Mouse (Mus musculus) heart, postnatal 25 days (tissue): ENCODE data around the gene Plagl2. TPM values are rescaled to one million over a fixed set of nuclear protein-coding genes. Genes with fewer than 3 reads are reported as not detected.

Source experiments
- DNase-seq: peaks from one replicate; pipeline ENCODE4 v3.0.0; 2022; ENCODE audit warnings: low spot score
- intact Hi-C: fragments of 180-260 bp; cut with DNase I; formaldehyde crosslinking; loops from one replicate; pipeline ENCODE4 v1.15.1; 2025
- total RNA-seq, 2 experiments: library from RNA; stranded (reverse); gene quantifications; 2 replicates each; pipeline ENCODE4 v1.2.3; 2021

Plagl2 gene
- total RNA-seq, 2 experiments from 2014 or later: 4.6 to 4.8 TPM

- intact Hi-C loops: no loop called here
- no peak for DNase-seq
Observed at GRCm38 (mm10) chr2:153202766-153203165, 38.5 kb downstream of the Plagl2 start.

GRCm38 (mm10) chr2:153199114-153199513, 42.1 kb downstream of the Plagl2 start:
- intact Hi-C loops: no loop called here
- DNase-seq: no peak

- DNase-seq: no peak
- intact Hi-C loops: no loop called here
Observed at GRCm38 (mm10) chr2:153198485-153198884, 42.7 kb downstream of the Plagl2 start.

GRCm38 (mm10) chr2:153194255-153194654, 47.0 kb downstream of the Plagl2 start:
- intact Hi-C loops: no loop called here

GRCm38 (mm10) chr2:153191242-153191641, 50.0 kb downstream of the Plagl2 start:
- intact Hi-C loops: no loop called here
- no peak for DNase-seq

More at GRCm38 (mm10) chr2:153194255-153194654, 47.0 kb downstream of the Plagl2 start:
- DNase-seq: no peak

- no peak for DNase-seq
- intact Hi-C loops: no loop called here
Observed at GRCm38 (mm10) chr2:153187848-153188247, 53.4 kb downstream of the Plagl2 start.

- intact Hi-C loops: no loop called here
- no peak for DNase-seq
Observed at GRCm38 (mm10) chr2:153186176-153186591, 55.0 kb downstream of the Plagl2 start.

GRCm38 (mm10) chr2:153179961-153180360, 61.3 kb downstream of the Plagl2 start:
- intact Hi-C loops: no loop called here
- no peak for DNase-seq

GRCm38 (mm10) chr2:153179126-153179860, 61.9 kb downstream of the Plagl2 start:
- intact Hi-C loops: no loop called here
- no peak for DNase-seq

Other genes with a start within 250 kb of the Plagl2 start
- gene Pdrg1, start 226.0 kb downstream of the Plagl2 start, total RNA-seq: 100 to 1,000 TPM; 110 to 116 TPM
- gene Xkr7, start 209.6 kb downstream of the Plagl2 start, total RNA-seq: not detected
- gene Ccm2l, start 175.5 kb downstream of the Plagl2 start, total RNA-seq: 10 to 100 TPM; 15.8 to 16.7 TPM
- 1 to 10 TPM; 1.1 to 1.4 TPM for gene Hck, start 133.0 kb downstream of the Plagl2 start, total RNA-seq
- 10 to 100 TPM; 47.5 to 51.3 TPM for gene Tm9sf4, start 80.1 kb downstream of the Plagl2 start, total RNA-seq
- gene Tspyl3, start 16.0 kb downstream of the Plagl2 start, total RNA-seq: 1 to 10 TPM; 1.4 to 1.5 TPM
- 10 to 100 TPM; 13.6 to 13.7 TPM for gene Pofut1, start 107 bp upstream of the Plagl2 start, total RNA-seq
- gene Kif3b, start 50.0 kb upstream of the Plagl2 start, total RNA-seq: 1 to 10 TPM; 7.8 to 8.4 TPM
- gene Asxl1, start 104.4 kb upstream of the Plagl2 start, total RNA-seq: 10 to 100 TPM; 22.4 to 23.7 TPM